Mouse (Mus musculus) embryo, embryonic 9.5 days (tissue): Measurements from ENCODE around the gene Paqr5.
A peak's percentile ranks its signal among the peaks of the same experiment; 100 is the strongest.

Experiments
- DNase-seq: peaks from one replicate; pipeline ENCODE4 v3.0.0-alpha.2; 2017; ENCODE audit errors: extremely low spot score

Paqr5 gene

GRCm38 (mm10) chr9:62013316-62014097 is 13.1 kb downstream of the Paqr5 start:
- DNase-seq, result no peak

GRCm38 (mm10) chr9:62008360-62008759 is 18.3 kb downstream of the Paqr5 start:
- DNase-seq, result no peak

GRCm38 (mm10) chr9:62007028-62007427 is 19.6 kb downstream of the Paqr5 start:
- no peak for DNase-seq

- peak; percentile 22 for DNase-seq
Measured at GRCm38 (mm10) chr9:62003611-62004010, 23.0 kb downstream of the Paqr5 start.

- no peak for DNase-seq
Measured at GRCm38 (mm10) chr9:61999653-62000420, 26.8 kb downstream of the Paqr5 start.

- DNase-seq, result no peak
Measured at GRCm38 (mm10) chr9:61997860-61998259, 28.8 kb downstream of the Paqr5 start.

- no peak for DNase-seq
Measured at GRCm38 (mm10) chr9:61991158-61991557, 35.5 kb downstream of the Paqr5 start.

GRCm38 (mm10) chr9:61990738-61991137 is 35.9 kb downstream of the Paqr5 start:
- no peak for DNase-seq

GRCm38 (mm10) chr9:61986055-61986454 is 40.6 kb downstream of the Paqr5 start:
- no peak for DNase-seq

GRCm38 (mm10) chr9:61985183-61985863 is 41.3 kb downstream of the Paqr5 start:
- DNase-seq, result no peak

- no peak for DNase-seq
Measured at GRCm38 (mm10) chr9:61982940-61983620, 43.6 kb downstream of the Paqr5 start.

GRCm38 (mm10) chr9:61981876-61982275 is 44.8 kb downstream of the Paqr5 start:
- DNase-seq, result no peak

GRCm38 (mm10) chr9:61979983-61980382 is 46.7 kb downstream of the Paqr5 start:
- DNase-seq, result no peak

GRCm38 (mm10) chr9:61977258-61977945 is 49.3 kb downstream of the Paqr5 start:
- no peak for DNase-seq

GRCm38 (mm10) chr9:61972031-61972430 is 54.6 kb downstream of the Paqr5 start:
- no peak for DNase-seq

GRCm38 (mm10) chr9:61971045-61971444 is 55.6 kb downstream of the Paqr5 start:
- DNase-seq, result no peak

- no peak for DNase-seq
Measured at GRCm38 (mm10) chr9:61967357-61967756, 59.3 kb downstream of the Paqr5 start.

- no peak for DNase-seq
Measured at GRCm38 (mm10) chr9:61965987-61966386, 60.7 kb downstream of the Paqr5 start.

- DNase-seq, result peak; percentile 69
Measured at GRCm38 (mm10) chr9:61965411-61965930, 61.2 kb downstream of the Paqr5 start.

- no peak for DNase-seq
Measured at GRCm38 (mm10) chr9:61963356-61963755, 63.3 kb downstream of the Paqr5 start.

- no peak for DNase-seq
Measured at GRCm38 (mm10) chr9:61961181-61961580, 65.5 kb downstream of the Paqr5 start.
